Mouse (Mus musculus): ENCODE results near the gene Usp29.
A peak's percentile ranks its signal among the peaks of the same experiment; 100 is the strongest.

The Usp29 gene

GRCm38 (mm10) chr7:6776314-6777059, 46.1 kb downstream of the Usp29 start:
- no peaks in the 10 kb centered on the region for H3K9me3 ChIP-seq (ENCODE audit: low read length)
- H3K36me3 ChIP-seq (ENCODE audit: insufficient read depth, low read length), result no peaks in the 10 kb centered on the region
- no peak for TF ChIP-seq NANOG (IDR thresholded peaks at IDR 0.05; ENCODE audit: borderline replicate concordance, low read length)
- TF ChIP-seq CTCF (conservative IDR thresholded peaks at IDR 0.05; ENCODE audit: low read length), result no peak
- TF ChIP-seq POU5F1 (IDR thresholded peaks at IDR 0.05; ENCODE audit: borderline replicate concordance, low read length), result no peak
- peaks cover 14% of the 10 kb centered on the region for H3K4me1 ChIP-seq (replicated peaks; ENCODE audit: low read depth, low read length)
- no peaks in the 10 kb centered on the region for H3K27me3 ChIP-seq (ENCODE audit: insufficient read depth, low read length)
- no peak overlapping the region for H3K4me3 ChIP-seq (replicated peaks; ENCODE audit: low read length)

- no peak overlapping the region for H3K4me3 ChIP-seq (replicated peaks; ENCODE audit: low read length)
- no peaks in the 10 kb centered on the region for H3K36me3 ChIP-seq (ENCODE audit: insufficient read depth, low read length)
- TF ChIP-seq CTCF (conservative IDR thresholded peaks at IDR 0.05; ENCODE audit: low read length) (no peak), POU5F1 (IDR thresholded peaks at IDR 0.05; ENCODE audit: borderline replicate concordance, low read length) (no peak), NANOG (IDR thresholded peaks at IDR 0.05; ENCODE audit: borderline replicate concordance, low read length) (no peak)
- H3K9me3 ChIP-seq (ENCODE audit: low read length), result no peaks in the 10 kb centered on the region
- H3K4me1 ChIP-seq (replicated peaks; ENCODE audit: low read depth, low read length), result peaks cover 20% of the 10 kb centered on the region
- H3K27me3 ChIP-seq (ENCODE audit: insufficient read depth, low read length), result no peaks in the 10 kb centered on the region
Measured at GRCm38 (mm10) chr7:6777107-6777506, 46.7 kb downstream of the Usp29 start.

GRCm38 (mm10) chr7:6777689-6778088, 47.3 kb downstream of the Usp29 start:
- Histone ChIP-seq H3K4me1 (replicated peaks; ENCODE audit: low read depth, low read length) (peaks cover 21% of the 10 kb centered on the region), H3K27me3 (ENCODE audit: insufficient read depth, low read length) (no peaks in the 10 kb centered on the region), H3K9me3 (ENCODE audit: low read length) (no peaks in the 10 kb centered on the region), H3K4me3 (replicated peaks; ENCODE audit: low read length) (no peak overlapping the region), H3K36me3 (ENCODE audit: insufficient read depth, low read length) (no peaks in the 10 kb centered on the region)
- TF ChIP-seq POU5F1 (IDR thresholded peaks at IDR 0.05; ENCODE audit: borderline replicate concordance, low read length) (no peak), NANOG (IDR thresholded peaks at IDR 0.05; ENCODE audit: borderline replicate concordance, low read length) (no peak), CTCF (conservative IDR thresholded peaks at IDR 0.05; ENCODE audit: low read length) (no peak)

- no peak for TF ChIP-seq POU5F1 (IDR thresholded peaks at IDR 0.05; ENCODE audit: borderline replicate concordance, low read length)
- no peak for TF ChIP-seq CTCF (conservative IDR thresholded peaks at IDR 0.05; ENCODE audit: low read length)
- no peak for TF ChIP-seq NANOG (IDR thresholded peaks at IDR 0.05; ENCODE audit: borderline replicate concordance, low read length)
- Histone ChIP-seq H3K9me3 (ENCODE audit: low read length) (no peaks in the 10 kb centered on the region), H3K4me1 (replicated peaks; ENCODE audit: low read depth, low read length) (peaks cover 22% of the 10 kb centered on the region), H3K27me3 (ENCODE audit: insufficient read depth, low read length) (no peaks in the 10 kb centered on the region), H3K36me3 (ENCODE audit: insufficient read depth, low read length) (no peaks in the 10 kb centered on the region), H3K4me3 (replicated peaks; ENCODE audit: low read length) (no peak overlapping the region)
Measured at GRCm38 (mm10) chr7:6779172-6779571, 48.8 kb downstream of the Usp29 start.

GRCm38 (mm10) chr7:6781541-6781940, 51.2 kb downstream of the Usp29 start:
- Histone ChIP-seq H3K27me3 (ENCODE audit: insufficient read depth, low read length) (no peaks in the 10 kb centered on the region), H3K9me3 (ENCODE audit: low read length) (no peaks in the 10 kb centered on the region), H3K4me1 (replicated peaks; ENCODE audit: low read depth, low read length) (peaks cover 25% of the 10 kb centered on the region), H3K4me3 (replicated peaks; ENCODE audit: low read length) (no peak overlapping the region), H3K36me3 (ENCODE audit: insufficient read depth, low read length) (no peaks in the 10 kb centered on the region)
- no peak for TF ChIP-seq CTCF (conservative IDR thresholded peaks at IDR 0.05; ENCODE audit: low read length)
- no peak for TF ChIP-seq NANOG (IDR thresholded peaks at IDR 0.05; ENCODE audit: borderline replicate concordance, low read length)
- no peak for TF ChIP-seq POU5F1 (IDR thresholded peaks at IDR 0.05; ENCODE audit: borderline replicate concordance, low read length)

GRCm38 (mm10) chr7:6784340-6785073, 54.1 kb downstream of the Usp29 start:
- no peaks in the 10 kb centered on the region for H3K36me3 ChIP-seq (ENCODE audit: insufficient read depth, low read length)
- no peaks in the 10 kb centered on the region for H3K9me3 ChIP-seq (ENCODE audit: low read length)
- no peaks in the 10 kb centered on the region for H3K27me3 ChIP-seq (ENCODE audit: insufficient read depth, low read length)
- peaks cover 18% of the 10 kb centered on the region for H3K4me1 ChIP-seq (replicated peaks; ENCODE audit: low read depth, low read length)
- no peak overlapping the region for H3K4me3 ChIP-seq (replicated peaks; ENCODE audit: low read length)
- TF ChIP-seq NANOG (IDR thresholded peaks at IDR 0.05; ENCODE audit: borderline replicate concordance, low read length), result peak; percentile 43; the same call in 1 of the 2 replicates
- no peak for TF ChIP-seq CTCF (conservative IDR thresholded peaks at IDR 0.05; ENCODE audit: low read length)

GRCm38 (mm10) chr7:6787000-6787399, 56.6 kb downstream of the Usp29 start:
- Histone ChIP-seq H3K9me3 (ENCODE audit: low read length) (no peaks in the 10 kb centered on the region), H3K4me3 (replicated peaks; ENCODE audit: low read length) (no peak overlapping the region), H3K4me1 (replicated peaks; ENCODE audit: low read depth, low read length) (peaks cover 12% of the 10 kb centered on the region), H3K27me3 (ENCODE audit: insufficient read depth, low read length) (no peaks in the 10 kb centered on the region), H3K36me3 (ENCODE audit: insufficient read depth, low read length) (no peaks in the 10 kb centered on the region)
- no peak for TF ChIP-seq CTCF (conservative IDR thresholded peaks at IDR 0.05; ENCODE audit: low read length)
- no peak for TF ChIP-seq NANOG (IDR thresholded peaks at IDR 0.05; ENCODE audit: borderline replicate concordance, low read length)
- no peak for TF ChIP-seq POU5F1 (IDR thresholded peaks at IDR 0.05; ENCODE audit: borderline replicate concordance, low read length)

- Histone ChIP-seq H3K9me3 (ENCODE audit: low read length) (no peaks in the 10 kb centered on the region), H3K27me3 (ENCODE audit: insufficient read depth, low read length) (no peaks in the 10 kb centered on the region), H3K4me3 (replicated peaks; ENCODE audit: low read length) (no peak overlapping the region), H3K36me3 (ENCODE audit: insufficient read depth, low read length) (no peaks in the 10 kb centered on the region), H3K4me1 (replicated peaks; ENCODE audit: low read depth, low read length) (peaks cover 10% of the 10 kb centered on the region)
- no peak for TF ChIP-seq NANOG (IDR thresholded peaks at IDR 0.05; ENCODE audit: borderline replicate concordance, low read length)
- no peak for TF ChIP-seq CTCF (conservative IDR thresholded peaks at IDR 0.05; ENCODE audit: low read length)
- no peak for TF ChIP-seq POU5F1 (IDR thresholded peaks at IDR 0.05; ENCODE audit: borderline replicate concordance, low read length)
Measured at GRCm38 (mm10) chr7:6788101-6788500, 57.7 kb downstream of the Usp29 start.
